Mouse (Mus musculus) ES-Bruce4 (cell line): Measurements from ENCODE around the gene Ptov1.

Source experiments
- CTCF ChIP-seq: IDR thresholded peaks from one replicate; pipeline ENCODE4 v1.8.1; 2011; ENCODE audit warnings: low read depth, low read length
- EP300 ChIP-seq: IDR thresholded peaks from 2 replicates; pipeline ENCODE4 v1.6.1; 2011; ENCODE audit warnings: low read depth, low read length; ENCODE audit not compliant: insufficient read depth
- POLR2A ChIP-seq: IDR thresholded peaks from one replicate; pipeline ENCODE4 v1.8.1; 2011; ENCODE audit warnings: low read length; ENCODE audit not compliant: insufficient read depth

GRCm38 (mm10) chr7:44816470-44817021 lies 53.0 kb downstream of the Ptov1 start, which contains the start of gene Atf5:
- TF ChIP-seq POLR2A (no peak), CTCF (no peak), EP300 (no peak)
